Mouse (Mus musculus): Measurements from ENCODE around the gene Gsto2. TPM values are rescaled to one million over a fixed set of nuclear protein-coding genes. Genes with fewer than 3 reads are reported as not detected.

The Gsto2 gene
- polyA plus RNA-seq (2014; fragmentation: Illumina TruSeq; extraction: RNeasy Lipid Tissue Mini Kit (QIAGEN cat#74804); ENCODE audit: low read depth, low replicate concordance), result not detected

DNA sequence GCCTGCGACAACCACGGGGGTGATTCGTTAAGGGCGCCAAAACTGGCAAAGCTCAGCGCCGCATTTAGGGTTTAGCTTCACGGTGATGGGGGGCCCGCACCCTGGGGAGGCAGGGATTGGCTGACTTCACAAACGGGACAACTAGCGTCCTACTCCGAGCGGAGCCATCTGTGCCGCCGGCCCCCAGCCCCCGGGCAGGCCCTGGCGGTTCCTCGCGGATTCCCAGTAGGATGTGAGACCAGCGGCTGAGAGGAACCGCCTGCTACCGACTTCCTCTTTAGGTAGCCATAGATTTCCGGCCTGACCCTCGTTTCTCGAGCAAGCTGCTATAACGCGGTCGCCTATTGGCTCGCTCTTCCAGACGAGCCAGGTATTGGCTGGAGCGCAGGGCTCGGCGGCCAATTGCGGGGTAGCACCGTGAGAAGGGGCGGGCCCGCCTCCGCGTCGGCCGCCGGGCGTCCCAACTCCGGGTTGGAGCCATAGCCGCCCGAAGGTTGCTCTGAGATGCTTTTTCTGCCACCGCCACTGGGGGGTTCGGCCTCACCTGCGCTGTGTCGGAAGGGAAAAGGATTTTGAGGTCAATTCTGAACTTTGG, at the start of gene Gsto2:
Gene Gsto2, plus strand, starts transcription at position 182 of the 595 bp plus-strand sequence.

GRCm38 (mm10) chr19:47854796-47855783, 10.2 kb upstream of the Gsto2 start, which contains the start of gene Gsto1:
Gene Gsto1 (plus strand): TSS chr19:47854970.

DNA sequence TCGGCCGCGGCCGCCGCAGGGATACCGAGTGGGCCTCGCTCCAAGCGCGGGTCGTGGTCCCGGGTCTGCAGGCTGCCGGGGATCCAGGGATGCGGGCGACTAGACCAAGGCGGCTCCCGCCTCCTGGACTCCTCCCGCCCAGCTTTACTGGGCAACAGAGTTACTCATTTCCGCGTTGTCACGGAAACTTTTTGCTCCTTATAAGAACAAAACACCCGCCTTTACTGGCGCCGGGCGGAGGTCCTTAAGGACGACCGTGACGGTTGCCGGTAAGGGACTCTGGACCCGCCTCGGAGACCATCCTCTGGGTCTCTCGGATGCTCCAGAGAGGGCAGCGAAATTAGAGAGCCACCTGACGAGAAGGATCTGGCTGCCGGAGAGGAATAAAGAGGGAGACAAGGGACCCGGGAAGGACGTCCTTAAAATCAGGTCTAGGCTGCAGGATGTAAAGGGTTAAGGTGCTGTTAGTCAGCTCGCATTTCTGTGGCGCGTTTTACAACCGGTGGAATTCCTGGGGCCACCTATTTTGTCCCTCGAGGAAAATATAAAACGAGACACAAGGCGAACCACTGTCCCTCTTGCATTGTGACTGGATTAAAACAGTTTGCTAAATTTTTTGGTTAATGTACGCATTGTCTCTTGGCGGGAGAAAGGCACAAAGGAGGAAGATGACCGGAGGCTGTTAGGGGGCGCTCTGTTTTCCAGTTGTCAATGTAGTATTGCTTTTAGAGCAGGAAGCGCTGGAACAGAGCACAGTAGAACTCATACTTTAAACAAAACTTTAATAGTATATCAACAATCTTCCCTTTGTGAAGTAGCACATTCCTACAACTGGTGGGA, 54.0 kb downstream of the Gsto2 start, which contains the start of the genes Cfap43 and Itprip:
Gene Cfap43, minus strand, starts transcription at position 162 of the 840 bp plus-strand sequence.
Gene Itprip, minus strand, starts transcription at position 174 of the 840 bp plus-strand sequence.

Other genes starting within 250 kb of the Gsto2 start
- not detected for gene Col17a1, start 173.4 kb upstream of the Gsto2 start, polyA plus RNA-seq (2014; fragmentation: Illumina TruSeq; extraction: RNeasy Lipid Tissue Mini Kit (QIAGEN cat#74804); ENCODE audit: low read depth, low replicate concordance)
- gene Sfr1, start 133.9 kb upstream of the Gsto2 start, polyA plus RNA-seq (2014; fragmentation: Illumina TruSeq; extraction: RNeasy Lipid Tissue Mini Kit (QIAGEN cat#74804); ENCODE audit: low read depth, low replicate concordance), result 203 TPM
- 460 TPM for gene Gsto1, start 10.6 kb upstream of the Gsto2 start, polyA plus RNA-seq (2014; fragmentation: Illumina TruSeq; extraction: RNeasy Lipid Tissue Mini Kit (QIAGEN cat#74804); ENCODE audit: low read depth, low replicate concordance)
- 0.32 TPM for gene Cfap43, start 53.8 kb downstream of the Gsto2 start, polyA plus RNA-seq (2014; fragmentation: Illumina TruSeq; extraction: RNeasy Lipid Tissue Mini Kit (QIAGEN cat#74804); ENCODE audit: low read depth, low replicate concordance)
- gene Itprip, start 53.8 kb downstream of the Gsto2 start, polyA plus RNA-seq (2014; fragmentation: Illumina TruSeq; extraction: RNeasy Lipid Tissue Mini Kit (QIAGEN cat#74804); ENCODE audit: low read depth, low replicate concordance), result 0.16 TPM
- gene Cfap58, start 72.1 kb downstream of the Gsto2 start, polyA plus RNA-seq (2014; fragmentation: Illumina TruSeq; extraction: RNeasy Lipid Tissue Mini Kit (QIAGEN cat#74804); ENCODE audit: low read depth, low replicate concordance), result not detected

All from sigmoid colon, adult 10 weeks (tissue).